Mouse (Mus musculus) stomach, embryonic 14.5 days (tissue): Measurements from ENCODE around the gene 1700008O03Rik. TPM values are rescaled to one million over a fixed set of nuclear protein-coding genes. Genes with fewer than 3 reads are reported as not detected.

ENCODE experiments used
- ATAC-seq: fragments of 200-750 bp; cut with Nextera tagmentation; 2 replicates; pipeline ENCODE4 v1.8.0; 2017; ENCODE audit warnings: low read depth, moderate TSS enrichment; ENCODE audit not compliant: insufficient number of reproducible peaks, insufficient read depth, low FRiP score
- H3K27ac ChIP-seq: fragments of 300-500 bp; sonication (generic); 2 replicates; pipeline ENCODE4 v1.5.1; 2014; ENCODE audit warnings: mild to moderate bottlenecking, low read length, moderate library complexity, mixed read lengths
- H3K27me3 ChIP-seq: fragments of 300-500 bp; sonication (generic); 2 replicates; pipeline ENCODE4 v1.6.1; 2014; ENCODE audit warnings: low read length, control low read depth, mixed read lengths; ENCODE audit not compliant: control insufficient read depth, insufficient read depth
- H3K36me3 ChIP-seq: fragments of 300-500 bp; sonication (generic); 2 replicates; pipeline ENCODE4 v1.6.1; 2014; ENCODE audit warnings: mild to moderate bottlenecking, control low read depth, low read length, moderate library complexity, mixed read lengths; ENCODE audit not compliant: control insufficient read depth, insufficient read depth
- H3K4me1 ChIP-seq: fragments of 300-500 bp; sonication (generic); 2 replicates; pipeline ENCODE4 v1.6.1; 2014; ENCODE audit warnings: low read length, control low read depth, mixed read lengths; ENCODE audit not compliant: control insufficient read depth, insufficient read depth
- H3K4me2 ChIP-seq: fragments of 300-500 bp; sonication (generic); replicated peaks from 2 replicates; pipeline ENCODE4 v1.6.1; 2014; ENCODE audit warnings: low read depth, low read length, control low read depth
- H3K4me3 ChIP-seq: fragments of 300-500 bp; sonication (generic); 2 replicates; pipeline ENCODE4 v1.5.1; 2014; ENCODE audit warnings: low read depth, low read length, control low read depth
- H3K9ac ChIP-seq: fragments of 300-500 bp; sonication (generic); replicated peaks from 2 replicates; pipeline ENCODE4 v1.6.1; 2014; ENCODE audit warnings: low read depth, mild to moderate bottlenecking, control low read depth, low read length, moderate library complexity, mixed read lengths
- H3K9me3 ChIP-seq: fragments of 300-500 bp; sonication (generic); 2 replicates; pipeline ENCODE4 v1.6.1; 2016; ENCODE audit warnings: low read depth, low read length, control low read depth; ENCODE audit not compliant: control insufficient read depth
- WGBS: fragments of 180-500 bp; shearing (Covaris S2); extraction: QIAGEN DNeasy Blood & Tissue Kit; methylation state at CpG from one replicate; pipeline ENCODE4 v1.1.7; 2014; 5-methylcytosine and 5-hydroxymethylcytosine counted together
- polyA plus RNA-seq: library from polyadenylated mRNA; unstranded; fragments of >200 nt; fragmentation: Nextera tagmentation; extraction: Ambion mirVana; gene quantifications from 2 replicates; pipeline ENCODE4 v1.2.1, GENCODE M21; 2014

1700008O03Rik gene
- 1.2 and 1.3 TPM in 2 replicates for polyA plus RNA-seq

DNA sequence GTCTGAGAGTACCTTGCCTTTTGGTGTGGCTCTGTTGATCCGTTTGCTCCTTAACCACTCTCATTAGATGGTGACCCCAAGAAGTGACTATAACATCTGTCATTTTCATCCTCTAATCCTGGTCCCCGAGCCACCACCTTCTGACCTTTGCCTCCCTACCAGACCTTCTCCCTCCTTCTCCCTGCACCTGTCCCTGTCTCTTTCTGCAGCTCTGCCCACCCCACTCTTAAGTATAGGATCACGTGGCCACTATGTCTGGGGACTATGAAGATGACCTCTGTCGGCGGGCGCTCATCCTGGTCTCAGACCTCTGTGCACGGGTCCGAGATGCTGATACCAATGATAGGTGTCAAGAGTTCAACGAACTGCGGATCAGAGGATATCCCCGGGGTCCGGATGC lies at the start of gene 1700008O03Rik:
TSS of gene 1700008O03Rik (minus strand) at position 101 of the 400 bp plus-strand sequence.
- no peaks in the 10 kb centered on the region for H3K4me1 ChIP-seq
- WGBS, result 71% methylated on average over 12 of the region's 12 CpGs
- H3K9ac ChIP-seq, result 0 out of 2 replicates have a peak within 1 kb of the TSS, but pooled peaks have one; percentile 14
- no peaks in the 10 kb centered on the region for H3K36me3 ChIP-seq
- H3K27ac ChIP-seq, result no peak within 1 kb of the TSS
- peak within 1 kb of the TSS; percentile 50 for H3K4me3 ChIP-seq
- no peaks in the 10 kb centered on the region for H3K9me3 ChIP-seq
- peak within 1 kb of the TSS; percentile 98 for H3K4me2 ChIP-seq
- H3K27me3 ChIP-seq, result no peaks in the 10 kb centered on the region
- no peak for ATAC-seq

DNA sequence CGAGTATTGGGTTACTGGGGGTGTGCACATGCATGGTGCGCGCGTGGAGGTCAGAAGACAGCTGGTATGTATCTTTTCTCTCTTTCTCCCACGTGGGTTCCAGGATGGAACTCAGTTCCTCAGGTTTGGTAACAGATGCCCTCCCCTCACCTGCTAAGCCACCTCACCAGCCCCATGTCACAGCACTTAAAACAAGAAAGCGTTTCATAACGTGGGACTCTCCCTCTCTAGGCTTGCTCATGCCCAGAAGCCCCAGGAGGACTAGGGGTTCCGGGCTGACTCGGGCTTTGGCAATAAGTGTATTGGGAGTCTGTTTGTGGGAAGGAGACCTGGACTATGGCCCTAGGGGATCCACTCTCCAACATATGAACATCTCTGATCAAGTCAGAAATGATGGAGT lies 48.5 kb upstream of the 1700008O03Rik start:
- no peak for ATAC-seq

DNA sequence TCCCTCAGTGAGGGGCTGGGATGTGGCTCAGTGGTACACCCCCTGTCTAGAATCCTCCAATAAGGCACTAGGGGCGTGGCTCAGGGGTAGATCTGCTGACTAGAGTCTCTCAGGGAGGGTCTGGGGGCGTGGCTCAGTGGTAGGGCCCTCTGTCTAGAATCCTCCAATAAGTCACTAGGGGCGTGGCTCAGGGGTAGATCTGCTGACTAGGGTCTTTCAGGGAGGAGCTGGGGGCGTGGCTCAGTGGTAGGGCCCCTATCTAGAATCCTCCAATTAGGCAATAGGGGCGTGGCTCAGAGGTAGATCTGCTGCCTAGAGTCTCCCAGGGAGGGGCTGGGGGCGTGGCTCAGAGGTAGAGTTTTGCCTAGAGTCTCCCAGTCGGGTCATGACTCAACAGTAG lies 47.8 kb upstream of the 1700008O03Rik start:
- Histone ChIP-seq H3K27ac (no peak overlapping the region), H3K9ac (no peak overlapping the region), H3K9me3 (no peaks in the 10 kb centered on the region), H3K4me1 (peaks cover 7% of the 10 kb centered on the region; the same call in 1 of the 2 replicates), H3K4me2 (no peak overlapping the region), H3K4me3 (no peak overlapping the region), H3K36me3 (no peaks in the 10 kb centered on the region), H3K27me3 (peaks cover 26% of the 10 kb centered on the region)
- peak; percentile 59 for ATAC-seq
- 4% methylated on average over 7 of the region's 7 CpGs for WGBS

More for the DNA sequence above, 48.5 kb upstream of the 1700008O03Rik start:
- H3K36me3 ChIP-seq, result no peaks in the 10 kb centered on the region
- H3K4me3 ChIP-seq, result no peak overlapping the region
- 64% methylated on average over 9 of the region's 9 CpGs for WGBS
- no peak overlapping the region for H3K27ac ChIP-seq
- H3K9me3 ChIP-seq, result no peaks in the 10 kb centered on the region
- H3K4me2 ChIP-seq, result no peak overlapping the region
- H3K9ac ChIP-seq, result no peak overlapping the region
- H3K27me3 ChIP-seq, result peaks cover 23% of the 10 kb centered on the region
- peaks cover 7% of the 10 kb centered on the region; the same call in 1 of the 2 replicates for H3K4me1 ChIP-seq

DNA sequence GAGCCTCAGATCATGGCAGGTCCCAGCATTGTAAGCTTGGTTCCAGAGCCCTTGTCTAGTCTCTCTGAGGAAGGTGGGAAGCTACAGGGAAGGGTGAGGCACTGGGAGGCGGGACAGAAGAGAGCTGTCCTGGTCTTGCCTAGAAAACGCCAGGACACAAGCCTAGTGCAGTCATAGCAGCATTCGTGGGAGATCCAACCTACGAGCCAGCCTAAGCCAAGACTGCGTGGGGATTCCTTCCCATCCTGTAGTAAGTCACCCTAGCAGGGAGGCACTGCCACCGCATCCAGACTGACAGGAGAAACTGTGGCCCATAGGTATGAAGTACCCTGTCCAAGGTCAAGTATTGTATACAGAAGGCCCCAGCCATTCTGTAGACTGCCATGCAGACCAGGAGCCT lies 46.9 kb upstream of the 1700008O03Rik start:
- 75% methylated on average over 6 of the region's 6 CpGs for WGBS
- Histone ChIP-seq H3K4me2 (no peak overlapping the region), H3K9me3 (no peaks in the 10 kb centered on the region), H3K36me3 (no peaks in the 10 kb centered on the region), H3K4me3 (no peak overlapping the region), H3K27me3 (peaks cover 20% of the 10 kb centered on the region), H3K9ac (no peak overlapping the region), H3K27ac (no peak overlapping the region), H3K4me1 (peaks cover 7% of the 10 kb centered on the region; the same call in 1 of the 2 replicates)
- no peak for ATAC-seq

DNA sequence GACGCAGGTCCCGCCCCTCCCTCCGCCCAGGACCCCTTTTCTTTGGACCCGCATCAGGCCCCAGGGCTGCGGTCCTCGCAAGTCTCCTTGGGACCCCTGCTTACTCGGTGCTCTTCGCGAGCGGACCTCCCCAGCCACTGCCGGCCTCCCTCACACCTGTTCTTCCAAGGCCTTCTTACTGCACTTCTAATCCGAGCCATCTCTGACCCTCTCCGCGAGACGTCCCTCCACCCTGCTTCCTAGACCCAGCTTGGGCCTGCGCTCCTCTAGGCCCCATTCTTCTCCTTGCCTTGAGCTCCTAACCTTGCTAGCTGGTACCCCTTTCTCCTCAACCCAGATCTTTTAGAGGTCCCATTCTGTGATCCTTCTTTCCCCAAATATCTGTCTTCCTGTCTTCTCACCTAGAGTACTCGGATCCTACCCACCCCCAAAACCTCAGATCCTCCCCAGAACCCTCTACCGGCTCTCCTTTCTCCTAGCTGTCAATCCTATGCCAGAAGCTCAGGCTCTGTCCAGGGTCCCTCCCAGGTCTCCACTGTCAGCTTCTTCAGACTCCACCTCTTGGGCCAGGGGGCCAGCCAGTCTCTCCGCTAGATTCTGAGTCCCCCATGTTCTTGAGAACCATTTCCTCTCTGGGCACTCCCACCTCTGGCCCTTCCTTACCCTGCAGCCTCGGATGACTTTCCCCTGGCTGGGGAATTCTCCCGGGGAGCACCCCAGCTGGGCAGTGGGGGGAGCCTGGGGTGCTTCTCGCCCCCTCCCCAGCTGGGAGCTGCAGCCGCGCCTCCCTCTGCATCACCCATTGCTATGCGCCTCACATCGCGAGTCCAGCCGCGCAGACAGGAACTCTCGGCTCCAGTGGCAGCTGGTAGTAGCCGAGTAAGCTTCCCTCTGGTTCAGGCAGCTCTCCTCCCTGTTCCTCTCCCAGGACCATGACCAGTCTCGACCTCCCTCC lies 44.2 kb upstream of the 1700008O03Rik start:
- H3K27me3 ChIP-seq, result peaks cover 20% of the 10 kb centered on the region
- H3K4me1 ChIP-seq, result peaks cover 7% of the 10 kb centered on the region; the same call in 1 of the 2 replicates
- H3K9ac ChIP-seq, result peak overlapping the region; percentile 28; the same call in 1 of the 2 replicates
- no peak overlapping the region for H3K27ac ChIP-seq
- WGBS, result 3% methylated on average over 30 of the region's 32 CpGs
- H3K4me2 ChIP-seq, result peak overlapping the region; percentile 75
- no peaks in the 10 kb centered on the region for H3K9me3 ChIP-seq
- peak overlapping the region; percentile 46 for H3K4me3 ChIP-seq
- no peaks in the 10 kb centered on the region for H3K36me3 ChIP-seq
- no peak for ATAC-seq

DNA sequence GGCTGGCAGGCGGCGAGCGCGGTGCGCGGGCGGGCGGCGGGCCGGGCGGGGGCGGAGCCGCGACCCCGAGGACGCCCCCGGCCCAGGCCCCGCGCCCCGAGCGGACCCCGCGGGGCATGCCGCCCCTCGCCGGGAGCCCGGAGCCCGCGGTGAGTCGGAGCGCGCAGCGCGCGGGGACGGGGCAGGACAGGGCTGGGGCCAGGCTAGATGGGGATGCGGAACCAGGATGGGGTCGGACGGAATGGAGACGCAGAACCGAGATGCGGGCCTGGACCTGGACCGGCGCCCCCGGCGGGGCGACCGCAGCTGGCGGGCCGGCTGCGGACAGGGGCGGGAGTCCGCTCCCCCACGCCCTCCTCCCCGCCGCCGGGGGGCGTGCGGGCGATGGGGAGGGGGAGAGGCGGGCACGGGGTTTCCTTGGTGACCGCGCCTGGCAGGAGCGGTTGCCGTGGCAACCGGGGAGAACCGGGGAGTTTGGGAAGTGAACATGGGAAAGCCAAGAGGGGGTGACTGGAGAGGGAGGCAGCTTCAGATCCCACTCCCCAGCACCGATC lies 43.4 kb upstream of the 1700008O03Rik start, which contains the start of gene Lrrc4b:
TSS of gene Lrrc4b (plus strand) at position 51 of the 554 bp plus-strand sequence.
- under 1% methylated on average over 61 of the region's 69 CpGs for WGBS
- ATAC-seq, result no peak
- H3K27ac ChIP-seq, result no peak within 1 kb of the TSS
- H3K27me3 ChIP-seq, result peaks cover 20% of the 10 kb centered on the region
- H3K36me3 ChIP-seq, result no peaks in the 10 kb centered on the region
- H3K9me3 ChIP-seq, result no peaks in the 10 kb centered on the region
- peak within 1 kb of the TSS; percentile 75 for H3K4me2 ChIP-seq
- H3K4me3 ChIP-seq, result peak within 1 kb of the TSS; percentile 46
- H3K4me1 ChIP-seq, result peaks cover 7% of the 10 kb centered on the region; the same call in 1 of the 2 replicates
- peak within 1 kb of the TSS; percentile 28; the same call in 1 of the 2 replicates for H3K9ac ChIP-seq

DNA sequence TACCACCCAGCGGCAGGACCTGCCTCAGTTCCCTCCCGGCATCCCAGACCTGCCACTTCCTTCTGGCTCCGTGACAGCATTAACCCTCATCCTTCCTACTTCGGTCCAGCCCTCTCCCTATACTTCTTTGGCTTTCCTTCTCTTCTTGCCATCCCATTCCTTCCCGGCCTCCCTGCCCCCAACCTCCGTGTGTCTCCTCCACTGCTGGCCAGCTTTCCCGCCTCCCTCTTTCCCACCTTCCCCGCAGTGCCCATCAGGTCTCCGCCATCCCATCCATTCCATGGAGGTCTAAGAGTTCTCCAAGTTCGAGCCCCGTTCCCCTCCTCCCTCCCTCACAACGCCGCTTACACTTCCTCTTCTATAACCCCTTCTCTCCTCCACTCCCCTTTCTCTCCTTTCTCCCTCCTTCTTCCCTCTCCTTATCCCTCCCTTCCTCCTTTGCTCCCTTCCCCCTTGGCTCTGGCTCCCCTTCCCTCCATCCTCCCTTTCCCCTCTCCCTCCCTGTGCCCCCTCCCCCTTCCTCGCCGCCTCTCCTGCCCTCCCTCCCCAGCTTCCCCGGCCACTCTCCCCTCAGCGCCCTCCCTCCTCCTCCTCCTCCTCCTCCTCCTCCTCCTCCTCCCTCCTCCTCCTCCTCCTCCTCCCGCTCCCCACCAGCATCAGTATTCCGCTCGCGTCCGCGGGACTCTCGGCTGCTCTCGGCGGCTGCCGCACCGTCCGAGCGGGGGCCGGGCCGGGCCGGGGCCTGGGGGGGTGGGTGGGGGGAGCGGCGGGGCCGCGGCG lies 42.7 kb upstream of the 1700008O03Rik start:
- no peaks in the 10 kb centered on the region for H3K9me3 ChIP-seq
- peak; percentile 42; the same call in 1 of the 2 replicates for ATAC-seq
- peaks cover 7% of the 10 kb centered on the region; the same call in 1 of the 2 replicates for H3K4me1 ChIP-seq
- no peak overlapping the region for H3K27ac ChIP-seq
- H3K4me3 ChIP-seq, result peak overlapping the region; percentile 46
- H3K9ac ChIP-seq, result peak overlapping the region; percentile 28; the same call in 1 of the 2 replicates
- no peaks in the 10 kb centered on the region for H3K36me3 ChIP-seq
- 3% methylated on average over 23 of the region's 38 CpGs for WGBS
- H3K27me3 ChIP-seq, result peaks cover 20% of the 10 kb centered on the region
- H3K4me2 ChIP-seq, result peak overlapping the region; percentile 75
